Mouse (Mus musculus): ENCODE results near the gene Tbx10. TPM values are rescaled to one million over a fixed set of nuclear protein-coding genes. Genes with fewer than 3 reads are reported as not detected.
"Not testable (repeated sequence)": the region's sequence is repeated elsewhere in the genome, so short reads cannot be mapped to it uniquely, and the experiment has no call there.

The Tbx10 gene
- polyA plus RNA-seq, 1 experiment from 2014 or later: not detected

DNA sequence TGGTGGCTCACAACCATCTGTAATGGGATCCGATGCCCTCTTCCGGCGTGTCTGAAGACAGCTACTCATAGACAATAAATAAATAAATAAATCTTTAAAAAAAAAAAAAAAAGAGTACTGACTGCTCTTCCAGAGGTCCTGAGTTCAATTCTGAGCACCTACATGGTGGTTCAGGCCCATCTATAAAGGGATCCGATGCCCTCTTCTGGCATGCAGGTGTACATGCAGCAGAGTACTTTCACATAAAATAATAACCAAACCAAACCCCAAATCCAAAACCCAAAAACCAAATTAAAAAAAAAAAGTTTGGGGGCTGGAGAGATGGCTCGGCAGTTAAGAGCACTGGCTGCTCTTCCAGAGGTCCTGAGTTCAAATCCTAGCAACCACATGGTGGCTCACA is 56.5 kb downstream of the Tbx10 start:
- not testable (repeated sequence) for H3K9me3 ChIP-seq; H3K4me2 ChIP-seq; ATAC-seq (ENCODE audit: borderline replicate concordance, extremely low read depth, low FRiP score, low TSS enrichment); H3K27me3 ChIP-seq; H3K36me3 ChIP-seq; H3K4me1 ChIP-seq; H3K27ac ChIP-seq; H3K9ac ChIP-seq; H3K4me3 ChIP-seq
- 73% methylated on average over 5 of the region's 5 CpGs for WGBS

Other genes starting within 250 kb of the Tbx10 start
- gene Kmt5b, start 225.3 kb upstream of the Tbx10 start, polyA plus RNA-seq (2015; fragmentation: Nextera tagmentation; extraction: Ambion mirVana): 25.9 and 31.8 TPM in 2 replicates
- 55.8 and 68.1 TPM in 2 replicates for gene Chka, start 141.0 kb upstream of the Tbx10 start, polyA plus RNA-seq (2015; fragmentation: Nextera tagmentation; extraction: Ambion mirVana)
- 46.6 and 53.1 TPM in 2 replicates for gene Tcirg1, start 85.6 kb upstream of the Tbx10 start, polyA plus RNA-seq (2015; fragmentation: Nextera tagmentation; extraction: Ambion mirVana)
- gene Ndufs8, start 80.0 kb upstream of the Tbx10 start, polyA plus RNA-seq (2015; fragmentation: Nextera tagmentation; extraction: Ambion mirVana): 303 and 306 TPM in 2 replicates
- 3.5 and 4.6 TPM in 2 replicates for gene Aldh3b1, start 62.9 kb upstream of the Tbx10 start, polyA plus RNA-seq (2015; fragmentation: Nextera tagmentation; extraction: Ambion mirVana)
- gene Unc93b1, start 57.6 kb upstream of the Tbx10 start, polyA plus RNA-seq (2015; fragmentation: Nextera tagmentation; extraction: Ambion mirVana): 18.4 and 22.3 TPM in 2 replicates
- gene Aldh3b3, start 34.1 kb upstream of the Tbx10 start, polyA plus RNA-seq (2015; fragmentation: Nextera tagmentation; extraction: Ambion mirVana): 0.11 and 0.13 TPM in 2 replicates
- gene Aldh3b2, start 20.4 kb upstream of the Tbx10 start, polyA plus RNA-seq (2015; fragmentation: Nextera tagmentation; extraction: Ambion mirVana): 1.3 and 1.5 TPM in 2 replicates
- gene Acy3, start 6.2 kb upstream of the Tbx10 start, polyA plus RNA-seq (2015; fragmentation: Nextera tagmentation; extraction: Ambion mirVana): 11.1 and 12.5 TPM in 2 replicates
- gene Nudt8, start 7.8 kb downstream of the Tbx10 start, polyA plus RNA-seq (2015; fragmentation: Nextera tagmentation; extraction: Ambion mirVana): 25.9 and 28.0 TPM in 2 replicates
- 2.3 and 2.4 TPM in 2 replicates for gene Gm49405, start 7.9 kb downstream of the Tbx10 start, polyA plus RNA-seq (2015; fragmentation: Nextera tagmentation; extraction: Ambion mirVana)
- gene Doc2g, start 10.6 kb downstream of the Tbx10 start, polyA plus RNA-seq (2015; fragmentation: Nextera tagmentation; extraction: Ambion mirVana): 3.6 and 4.9 TPM in 2 replicates
- 191 and 199 TPM in 2 replicates for gene Ndufv1, start 20.1 kb downstream of the Tbx10 start, polyA plus RNA-seq (2015; fragmentation: Nextera tagmentation; extraction: Ambion mirVana)
- gene Gstp1, start 45.2 kb downstream of the Tbx10 start, polyA plus RNA-seq (2015; fragmentation: Nextera tagmentation; extraction: Ambion mirVana): 470 and 486 TPM in 2 replicates
- gene Gstp2, start 53.3 kb downstream of the Tbx10 start, polyA plus RNA-seq (2015; fragmentation: Nextera tagmentation; extraction: Ambion mirVana): 3.9 and 5.2 TPM in 2 replicates
- gene Gstp3, start 66.8 kb downstream of the Tbx10 start, polyA plus RNA-seq (2015; fragmentation: Nextera tagmentation; extraction: Ambion mirVana): 0.22 and 0.83 TPM in 2 replicates
- not detected in 2 replicates for gene Cabp2, start 88.8 kb downstream of the Tbx10 start, polyA plus RNA-seq (2015; fragmentation: Nextera tagmentation; extraction: Ambion mirVana)
- gene Cdk2ap2, start 104.4 kb downstream of the Tbx10 start, polyA plus RNA-seq (2015; fragmentation: Nextera tagmentation; extraction: Ambion mirVana): 100 and 103 TPM in 2 replicates
- 12.5 and 13.8 TPM in 2 replicates for gene Pitpnm1, start 107.2 kb downstream of the Tbx10 start, polyA plus RNA-seq (2015; fragmentation: Nextera tagmentation; extraction: Ambion mirVana)
- gene Aip, start 133.1 kb downstream of the Tbx10 start, polyA plus RNA-seq (2015; fragmentation: Nextera tagmentation; extraction: Ambion mirVana): 104 and 106 TPM in 2 replicates
- gene Gpr152, start 147.0 kb downstream of the Tbx10 start, polyA plus RNA-seq (2015; fragmentation: Nextera tagmentation; extraction: Ambion mirVana): not detected in 2 replicates
- gene Cabp4, start 151.3 kb downstream of the Tbx10 start, polyA plus RNA-seq (2015; fragmentation: Nextera tagmentation; extraction: Ambion mirVana): 0.11 TPM in 1 of 2 replicates, not detected in the other
- 157 and 168 TPM in 2 replicates for gene Coro1b, start 155.9 kb downstream of the Tbx10 start, polyA plus RNA-seq (2015; fragmentation: Nextera tagmentation; extraction: Ambion mirVana)
- gene Ptprcap, start 160.9 kb downstream of the Tbx10 start, polyA plus RNA-seq (2015; fragmentation: Nextera tagmentation; extraction: Ambion mirVana): 3.4 and 13.5 TPM in 2 replicates
- 45.0 and 49.4 TPM in 2 replicates for gene Rps6kb2, start 170.6 kb downstream of the Tbx10 start, polyA plus RNA-seq (2015; fragmentation: Nextera tagmentation; extraction: Ambion mirVana)
- 2.4 and 2.8 TPM in 2 replicates for gene Carns1, start 182.7 kb downstream of the Tbx10 start, polyA plus RNA-seq (2015; fragmentation: Nextera tagmentation; extraction: Ambion mirVana)
- gene Tbc1d10c, start 198.5 kb downstream of the Tbx10 start, polyA plus RNA-seq (2015; fragmentation: Nextera tagmentation; extraction: Ambion mirVana): 2.5 and 6.7 TPM in 2 replicates
- gene Ppp1ca, start 199.3 kb downstream of the Tbx10 start, polyA plus RNA-seq (2015; fragmentation: Nextera tagmentation; extraction: Ambion mirVana): 974 TPM in 2 replicates
- 32.5 and 34.7 TPM in 2 replicates for gene Rad9a, start 208.9 kb downstream of the Tbx10 start, polyA plus RNA-seq (2015; fragmentation: Nextera tagmentation; extraction: Ambion mirVana)
- 4.7 and 5.5 TPM in 2 replicates for gene Clcf1, start 221.5 kb downstream of the Tbx10 start, polyA plus RNA-seq (2015; fragmentation: Nextera tagmentation; extraction: Ambion mirVana)
- gene AC109138.7, start 221.6 kb downstream of the Tbx10 start, polyA plus RNA-seq (2015; fragmentation: Nextera tagmentation; extraction: Ambion mirVana): not detected in 2 replicates
- 27.6 and 32.4 TPM in 2 replicates for gene Pold4, start 239.1 kb downstream of the Tbx10 start, polyA plus RNA-seq (2015; fragmentation: Nextera tagmentation; extraction: Ambion mirVana)

All from lung, embryonic 15.5 days (tissue).